Mouse (Mus musculus) neutrophil, adult 83 days (primary cell): ENCODE measurements around the gene Myl12a. TPM values are rescaled to one million over a fixed set of nuclear protein-coding genes. Genes with fewer than 3 reads are reported as not detected.

Experiments
- total RNA-seq, 2 experiments: library from RNA; stranded (reverse); gene quantifications; one replicate each; pipeline ENCODE4 v1.2.4; 2023

Myl12a gene
- total RNA-seq, result 100 to 1,000 TPM; 368 to 380 TPM

GRCm38 (mm10) chr17:71002744-71003094, at the start of gene Myl12a:
Gene Myl12a (minus strand): TSS chr17:71002878.

GRCm38 (mm10) chr17:71002081-71002743, 466 bp downstream of the Myl12a start, which contains the start of gene Myom1:
Gene Myom1 (plus strand): TSS chr17:71002633.

Other genes starting within 250 kb of the Myl12a start
- gene Tgif1, start 149.3 kb downstream of the Myl12a start, total RNA-seq, result 10 to 100 TPM; 28.3 to 30.5 TPM
- gene Myom1, start 245 bp downstream of the Myl12a start, total RNA-seq, result 1 to 10 TPM; 1.6 to 2.8 TPM
- gene Lpin2, start 179.7 kb upstream of the Myl12a start, total RNA-seq, result 10 to 100 TPM; 60.6 to 78.9 TPM